Mouse (Mus musculus): ENCODE measurements around the gene Bsn.

The Bsn gene

DNA sequence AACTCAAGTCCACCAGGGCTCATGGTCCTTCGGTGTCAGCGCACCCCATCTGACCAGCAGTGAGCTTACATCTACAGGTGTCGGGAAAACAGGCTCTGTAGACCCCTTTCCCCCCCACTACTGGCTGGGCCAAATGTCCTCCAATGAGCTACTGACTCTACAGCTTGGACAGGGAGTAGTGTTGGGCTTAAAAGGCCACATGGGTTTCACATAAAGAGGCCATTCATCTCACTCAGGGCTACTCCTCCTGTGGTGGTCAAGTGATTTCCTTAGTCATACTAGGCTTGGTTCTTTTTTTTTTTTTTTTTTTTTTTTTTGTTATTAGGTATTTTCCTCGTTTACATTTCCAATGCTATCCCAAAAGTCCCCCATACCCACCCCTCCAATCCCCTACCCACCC is 66.3 kb downstream of the Bsn start:
- no peak for DNase-seq (ENCODE audit: extremely low spot score)

DNA sequence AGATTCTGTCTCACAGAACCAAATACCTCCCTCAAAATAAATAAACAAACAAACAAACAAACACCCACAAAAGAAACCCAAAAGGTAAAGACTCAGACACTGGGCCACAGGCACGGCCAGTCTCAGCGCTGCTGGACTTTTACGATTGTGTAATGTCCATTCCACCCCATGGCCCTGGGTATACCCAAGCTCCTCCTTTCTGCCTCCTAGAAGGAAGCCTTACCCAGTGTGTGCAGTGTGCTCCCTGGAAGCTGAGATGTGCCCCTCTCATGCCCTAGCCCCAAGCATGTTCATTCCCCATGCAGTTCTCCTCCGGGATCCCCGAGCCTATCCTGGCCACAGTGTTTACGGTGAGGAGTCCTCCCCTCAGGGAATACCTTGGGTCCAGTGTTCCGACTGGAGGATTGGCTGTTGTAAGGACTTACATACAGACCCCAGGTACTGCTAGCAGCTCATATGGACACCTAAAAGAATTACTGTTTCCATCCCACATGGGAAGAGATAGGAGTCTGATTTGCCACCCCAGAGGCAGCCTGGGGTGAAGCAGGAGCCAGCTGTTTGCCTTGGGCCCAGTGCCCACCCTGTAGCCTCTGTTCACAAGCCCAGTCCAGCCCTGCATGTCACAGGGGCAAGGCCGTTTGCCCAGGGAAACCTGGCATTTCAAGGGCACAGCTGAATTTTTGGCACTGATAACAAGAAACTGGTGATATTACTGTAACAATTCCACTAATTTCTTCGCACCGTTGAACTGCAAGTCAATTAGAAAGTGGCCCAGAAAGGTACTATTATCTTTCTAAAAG is 68.8 kb downstream of the Bsn start:
- DNase-seq (ENCODE audit: extremely low spot score) = no peak

DNA sequence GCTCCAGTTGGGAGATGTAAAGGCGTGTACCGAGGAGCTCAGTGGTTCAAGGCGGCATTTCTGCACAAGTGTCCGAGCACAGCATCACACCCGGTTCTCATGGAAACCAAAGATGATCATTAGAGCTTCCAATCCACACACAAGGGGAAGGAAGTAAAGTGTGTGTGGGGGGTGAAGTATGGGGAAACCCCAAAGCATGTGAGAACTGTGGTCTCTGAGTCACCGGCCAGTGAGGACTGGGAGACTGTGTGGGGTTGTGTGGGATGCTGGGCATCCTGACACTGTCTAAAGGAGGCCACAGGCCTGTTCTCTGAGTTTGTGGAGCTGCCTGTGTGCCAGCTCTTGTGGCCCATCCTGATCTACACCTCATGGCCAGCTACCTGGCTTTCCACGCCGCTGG is 69.5 kb downstream of the Bsn start:
- no peak for DNase-seq (ENCODE audit: extremely low spot score)

GRCm38 (mm10) chr9:108119891-108120411 is 70.2 kb downstream of the Bsn start:
- no peak for DNase-seq (ENCODE audit: extremely low spot score)

GRCm38 (mm10) chr9:108117143-108117542 is 73.0 kb downstream of the Bsn start:
- DNase-seq (ENCODE audit: extremely low spot score) = no peak

DNA sequence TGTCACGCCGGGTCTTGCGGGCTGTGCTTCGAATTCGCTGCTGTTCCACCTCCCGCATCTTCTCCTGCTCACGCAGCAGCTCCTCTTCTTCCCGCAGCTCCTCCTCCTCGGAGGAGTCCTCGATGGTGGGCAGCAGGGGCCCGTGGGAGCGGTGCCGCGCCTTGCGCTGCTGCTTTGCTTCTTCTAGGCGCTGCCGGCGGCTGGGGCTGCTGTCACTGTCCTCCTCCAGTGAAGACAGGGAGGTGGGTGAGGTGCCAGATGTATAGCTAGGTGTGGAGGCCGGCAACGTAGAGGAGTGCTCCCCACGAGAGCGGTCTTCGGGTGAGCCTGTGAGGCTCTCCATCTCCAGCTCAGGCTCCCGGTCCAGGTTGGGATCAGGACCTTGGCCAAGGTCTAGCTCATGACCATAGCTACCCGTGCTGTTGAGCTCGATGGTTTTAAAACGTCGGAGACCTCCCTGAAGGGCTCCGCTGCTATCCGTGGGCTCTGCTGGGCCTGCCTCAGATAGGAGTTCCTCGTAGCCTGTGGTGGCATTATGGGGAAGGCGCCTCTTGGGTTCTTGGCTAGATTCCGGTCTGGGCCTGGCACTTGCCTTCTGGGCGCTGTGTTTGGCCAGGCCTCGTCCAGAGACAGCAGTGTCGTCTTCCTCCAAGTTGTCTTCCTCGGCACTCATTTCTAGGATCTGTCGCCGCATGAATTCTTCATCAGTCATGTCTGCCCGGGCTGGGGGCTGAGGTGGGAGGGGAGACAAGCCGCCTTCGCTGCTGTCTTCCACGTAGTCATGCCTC is 74.7 kb downstream of the Bsn start:
- DNase-seq (ENCODE audit: extremely low spot score) = no peak

GRCm38 (mm10) chr9:108112719-108113340 is 77.4 kb downstream of the Bsn start:
- DNase-seq (ENCODE audit: extremely low spot score) = no peak

- no peak for DNase-seq (ENCODE audit: extremely low spot score)
Measured at GRCm38 (mm10) chr9:108111593-108112121, 78.5 kb downstream of the Bsn start.

DNA sequence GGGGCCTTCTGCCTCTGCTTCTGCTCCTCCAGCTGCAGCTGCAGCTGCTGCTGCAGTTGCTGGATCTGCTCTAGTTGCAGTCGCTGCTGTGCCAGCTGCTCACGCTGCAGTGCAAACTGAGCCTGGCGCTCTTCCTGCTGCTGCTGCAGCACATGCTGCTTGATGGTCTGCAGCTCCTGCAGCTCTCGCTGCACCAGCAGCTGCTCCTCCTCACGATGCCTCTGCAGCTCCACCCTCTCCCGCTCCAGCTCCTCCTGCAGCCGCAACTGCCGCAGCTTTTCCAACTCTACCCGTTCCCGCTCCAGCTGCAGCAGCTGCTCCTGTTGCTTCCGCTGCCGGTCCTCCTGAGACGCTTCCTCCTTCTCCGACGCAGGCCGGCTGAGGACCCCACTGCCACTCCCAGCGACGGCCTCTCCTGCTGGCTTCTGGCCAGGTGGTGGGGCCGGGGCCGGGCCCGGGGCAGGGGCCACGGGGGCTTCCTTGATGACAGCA is 79.0 kb downstream of the Bsn start:
- DNase-seq (ENCODE audit: extremely low spot score) = peak; percentile 35

- no peak for DNase-seq (ENCODE audit: extremely low spot score)
Measured at GRCm38 (mm10) chr9:108110160-108110559, 80.0 kb downstream of the Bsn start.

GRCm38 (mm10) chr9:108107867-108108266 is 82.3 kb downstream of the Bsn start:
- DNase-seq (ENCODE audit: extremely low spot score) = no peak

GRCm38 (mm10) chr9:108106090-108106489 is 84.1 kb downstream of the Bsn start:
- no peak for DNase-seq (ENCODE audit: extremely low spot score)

- no peak for DNase-seq (ENCODE audit: extremely low spot score)
Measured at GRCm38 (mm10) chr9:108105549-108105863, 84.7 kb downstream of the Bsn start.

DNA sequence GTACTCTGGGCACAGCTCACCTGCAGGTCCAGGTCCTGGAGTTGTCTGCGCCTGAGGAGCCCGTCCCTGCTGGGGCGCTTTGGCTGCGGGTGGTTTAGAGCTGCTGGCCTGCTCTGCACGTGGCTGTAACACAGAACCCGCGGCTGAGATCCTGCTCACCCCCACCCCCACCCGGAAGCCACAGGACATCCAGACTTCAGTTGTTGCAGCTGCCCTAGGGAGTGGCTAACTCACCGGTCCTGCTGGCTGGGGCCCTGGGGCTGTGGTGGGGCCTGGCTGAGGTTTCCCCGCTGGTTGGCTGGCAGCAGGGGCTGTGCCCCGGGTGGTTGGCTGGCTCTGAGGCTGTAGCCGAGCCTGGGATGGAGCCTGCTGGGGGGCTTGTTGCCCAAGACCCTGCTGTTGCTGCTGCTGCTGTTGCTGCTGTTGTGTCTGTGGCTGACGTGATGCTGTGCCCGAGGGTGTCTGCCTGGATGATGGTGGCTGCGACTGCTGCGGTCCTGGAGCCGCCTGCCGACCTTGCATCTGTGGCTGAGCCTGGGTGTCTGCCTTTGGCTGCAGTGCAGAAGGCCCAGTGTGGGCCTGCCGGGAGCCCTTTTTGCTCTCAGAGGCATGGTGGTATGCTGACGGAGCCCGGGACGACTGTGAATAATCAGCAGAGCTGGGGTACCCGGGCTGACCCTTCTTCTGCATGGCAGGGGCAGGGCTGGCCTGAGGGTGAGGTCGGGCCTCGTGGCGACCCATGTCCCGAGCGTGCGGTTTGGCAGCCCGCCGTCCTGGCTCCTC is 85.2 kb downstream of the Bsn start:
- DNase-seq (ENCODE audit: extremely low spot score) = peak; percentile 52

DNA sequence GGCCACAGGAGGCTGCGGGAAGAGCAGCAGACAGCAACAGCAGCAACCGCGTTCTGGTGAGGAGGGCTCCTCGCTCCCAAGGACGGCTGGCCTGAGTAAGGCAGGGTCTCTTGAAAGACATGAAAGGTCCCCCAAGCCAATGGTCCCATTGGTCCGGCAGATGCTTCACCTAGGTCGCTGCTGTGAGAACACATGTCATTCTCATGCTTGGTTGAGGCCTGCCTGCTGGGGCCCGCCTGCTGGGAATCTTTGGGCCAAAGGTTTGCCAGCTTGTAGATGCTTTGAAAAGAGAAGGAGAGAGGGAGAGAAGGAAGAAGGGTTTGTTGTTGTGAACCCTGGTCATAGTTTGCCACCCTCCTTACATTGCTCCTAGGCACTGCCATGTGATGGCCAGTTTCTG is 90.6 kb downstream of the Bsn start:
- no peak for DNase-seq (ENCODE audit: extremely low spot score)

DNA sequence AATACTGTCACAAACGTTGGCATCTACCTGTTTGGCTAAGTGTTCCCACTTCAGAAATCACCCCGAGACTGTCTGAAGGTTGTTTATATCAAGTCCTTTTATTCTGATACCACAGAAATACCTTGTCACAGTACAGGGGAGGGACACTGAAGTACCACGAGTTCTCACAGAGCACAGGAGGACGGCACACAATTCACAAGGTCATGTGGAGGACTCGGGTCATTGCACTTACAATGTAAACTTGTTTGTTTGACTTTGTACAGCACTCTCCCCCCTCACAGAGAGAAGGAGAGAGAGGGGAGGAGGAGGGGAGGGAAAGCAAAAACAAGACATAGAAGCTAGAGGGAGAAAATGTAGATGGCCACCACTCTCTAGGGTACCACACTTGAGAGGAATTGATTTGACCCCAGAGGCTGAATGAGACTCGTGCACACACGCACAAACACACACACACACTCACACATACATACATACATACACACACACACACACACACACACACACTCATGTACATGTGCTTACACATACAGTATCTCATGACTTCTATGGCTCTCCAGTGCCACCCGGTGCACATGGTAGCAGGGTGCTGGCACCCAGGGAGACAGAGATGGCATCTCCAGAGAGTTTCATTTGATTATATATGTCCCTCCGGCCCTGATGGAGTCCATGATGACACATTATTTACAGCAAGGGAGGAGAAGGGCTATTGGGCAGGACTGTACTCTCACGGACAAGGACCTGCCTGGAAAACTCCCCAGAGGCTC is 94.1 kb downstream of the Bsn start:
- no peak for DNase-seq (ENCODE audit: extremely low spot score)

GRCm38 (mm10) chr9:108095518-108095917 is 94.7 kb downstream of the Bsn start:
- DNase-seq (ENCODE audit: extremely low spot score) = peak; percentile 72

- peak; percentile 66 for DNase-seq (ENCODE audit: extremely low spot score)
Measured at GRCm38 (mm10) chr9:108094998-108095411, 95.2 kb downstream of the Bsn start.

DNA sequence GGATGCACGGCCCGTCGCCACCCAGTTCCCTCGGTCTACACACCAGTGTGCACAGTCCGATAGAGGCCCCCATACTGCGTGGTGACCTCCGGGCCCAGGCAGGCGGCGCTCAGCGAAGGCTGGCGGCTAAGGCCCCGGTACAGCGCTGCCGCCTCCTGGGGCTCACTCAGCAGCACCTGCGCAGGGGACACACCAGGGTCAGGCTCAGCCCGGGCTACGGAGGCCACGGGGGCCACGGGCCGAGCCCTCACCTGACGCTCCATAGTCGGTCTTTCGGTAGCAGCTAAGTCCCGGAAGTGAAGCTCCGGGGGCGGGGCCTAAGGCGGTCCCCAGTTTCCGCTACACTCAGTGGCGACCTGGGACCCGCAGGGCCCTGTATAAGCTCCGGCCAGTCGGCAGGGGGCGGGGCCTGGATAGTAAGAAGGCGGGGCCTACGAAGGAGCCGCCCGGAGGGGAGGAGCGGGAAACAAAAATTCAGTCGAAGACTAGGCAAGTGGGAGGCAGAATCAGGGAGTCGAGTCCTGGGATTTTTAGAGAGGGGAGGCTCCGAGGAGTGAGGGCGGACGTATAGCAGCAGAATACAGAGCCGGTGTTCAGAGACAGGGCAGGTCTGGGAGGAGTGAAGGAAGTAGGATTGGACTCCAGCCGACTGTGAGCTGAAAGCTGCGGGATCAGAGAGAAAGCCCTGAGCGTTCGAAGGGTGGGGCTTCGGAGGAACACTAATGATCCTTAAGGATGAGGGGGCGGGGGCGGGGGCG is 95.8 kb downstream of the Bsn start, which contains the start of gene Apeh:
Apeh (minus strand) TSS at position 423 of the 758 bp plus-strand sequence.
- DNase-seq (ENCODE audit: extremely low spot score) = peak; percentile 98

DNA sequence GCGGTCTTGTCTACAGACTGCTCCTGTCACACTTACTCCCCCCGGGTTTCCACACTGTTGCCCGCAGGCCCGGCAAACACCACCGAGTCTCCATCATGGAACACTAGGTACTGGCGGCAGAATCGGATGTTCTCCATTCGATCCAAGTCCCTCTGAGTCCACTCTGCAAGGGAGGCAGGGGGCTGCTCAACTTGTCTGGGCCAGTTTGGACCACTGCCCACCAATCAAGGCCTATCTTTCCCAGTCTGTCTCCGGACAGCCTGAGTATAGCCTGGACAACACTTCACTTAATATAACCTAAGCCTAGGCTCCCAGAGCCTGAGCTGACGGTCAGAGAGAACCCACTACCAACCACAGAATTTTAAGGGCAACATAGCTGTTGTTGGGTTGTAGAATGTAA is 96.6 kb downstream of the Bsn start:
- no peak for DNase-seq (ENCODE audit: extremely low spot score)
